In genomic region chr3:145757844-145758243, GRCm38 (mm10) we compare ENCODE assay signal across 7 mouse cellular contexts. TPM values are rescaled to one million over a fixed set of nuclear protein-coding genes. Genes with fewer than 3 reads are reported as not detected.
A peak's percentile ranks its signal among the peaks of the same experiment; 100 is the strongest.
DNase-seq lines count a peak whose midpoint lies in the region; ATAC-seq and TF ChIP-seq lines count a peak whose summit lies in the region.

No protein-coding gene starts in this region.

- peaks cover 22% of the 10 kb centered on the region for H3K4me1 ChIP-seq in lung, embryonic 15.5 days
- H3K4me1 ChIP-seq in lung, adult 2 months (ENCODE audit: control insufficient read depth, insufficient read depth, low read length), result 0 out of 2 replicates have a peak, but pooled peaks cover 3% of the 10 kb centered on the region
- H3K4me1 ChIP-seq in hindbrain, embryonic 11.5 days (replicated peaks; ENCODE audit: control insufficient read depth, insufficient read depth, low read length), result no peaks in the 10 kb centered on the region; the same call in 1 of the 2 replicates
- H3K4me1 ChIP-seq in liver, embryonic 11.5 days (replicated peaks; ENCODE audit: control insufficient read depth, insufficient read depth, low read length), result peaks cover 19% of the 10 kb centered on the region
- H3K4me1 ChIP-seq in stomach, embryonic 15.5 days, result peaks cover 13% of the 10 kb centered on the region

- no peak for DNase-seq in lung, adult 2 months
- DNase-seq in hindbrain, embryonic 11.5 days (ENCODE audit: low spot score), result peak; percentile 24
- DNase-seq in liver, embryonic 11.5 days (ENCODE audit: low spot score), result no peak
- no peak for DNase-seq in gastrocnemius, postnatal 10 days
- DNase-seq in thymus, postnatal 25 days, result no peak

- peak overlapping the region; percentile 100 for H3K4me2 ChIP-seq in lung, embryonic 15.5 days
- H3K4me2 ChIP-seq in hindbrain, embryonic 11.5 days (replicated peaks; ENCODE audit: low read depth, low read length), result peak overlapping the region; percentile 99
- H3K4me2 ChIP-seq in liver, embryonic 11.5 days, result peak overlapping the region; percentile 95
- H3K4me2 ChIP-seq in stomach, embryonic 15.5 days, result peak overlapping the region; percentile 100

- H3K4me3 ChIP-seq in lung, embryonic 15.5 days, result peak overlapping the region; percentile 65
- H3K4me3 ChIP-seq in lung, adult 2 months (replicated peaks; ENCODE audit: extremely low read depth, low read depth, low read length), result no peak overlapping the region
- no peak overlapping the region for H3K4me3 ChIP-seq in hindbrain, embryonic 11.5 days (ENCODE audit: low read depth, low read length)
- H3K4me3 ChIP-seq in liver, embryonic 11.5 days (ENCODE audit: low read depth, low read length), result peak overlapping the region; percentile 65
- H3K4me3 ChIP-seq in stomach, embryonic 15.5 days (replicated peaks), result peak overlapping the region; percentile 67; the same call in 1 of the 2 replicates

- no peak overlapping the region for H3K27ac ChIP-seq in lung, embryonic 15.5 days
- no peak overlapping the region for H3K27ac ChIP-seq in hindbrain, embryonic 11.5 days (ENCODE audit: low read depth, low read length)
- H3K27ac ChIP-seq in liver, embryonic 11.5 days (ENCODE audit: low read depth, low read length), result peak overlapping the region; percentile 62
- no peak overlapping the region for H3K27ac ChIP-seq in stomach, embryonic 15.5 days

- no peak for TF ChIP-seq POLR2A in lung, adult 2 months (IDR thresholded peaks at IDR 0.05; ENCODE audit: borderline replicate concordance, extremely low read depth, low read depth, low read length)

- peaks cover 18% of the 10 kb centered on the region for H3K27me3 ChIP-seq in lung, embryonic 15.5 days
- H3K27me3 ChIP-seq in hindbrain, embryonic 11.5 days (ENCODE audit: control insufficient read depth, insufficient read depth, low read length), result peaks cover 7% of the 10 kb centered on the region; the same call in 1 of the 2 replicates
- H3K27me3 ChIP-seq in liver, embryonic 11.5 days (replicated peaks; ENCODE audit: control insufficient read depth, insufficient read depth, low read length), result peaks cover 12% of the 10 kb centered on the region
- H3K27me3 ChIP-seq in stomach, embryonic 15.5 days (replicated peaks), result peaks cover 8% of the 10 kb centered on the region; the same call in 1 of the 2 replicates

- TF ChIP-seq CTCF in lung, adult 2 months (IDR thresholded peaks at IDR 0.05; ENCODE audit: insufficient read depth, low read length), result no peak

- H3K36me3 ChIP-seq in lung, embryonic 15.5 days, result no peaks in the 10 kb centered on the region
- no peaks in the 10 kb centered on the region for H3K36me3 ChIP-seq in hindbrain, embryonic 11.5 days (ENCODE audit: control insufficient read depth, insufficient read depth, low read length)
- no peaks in the 10 kb centered on the region for H3K36me3 ChIP-seq in liver, embryonic 11.5 days (ENCODE audit: control insufficient read depth, insufficient read depth, low read length)
- no peaks in the 10 kb centered on the region for H3K36me3 ChIP-seq in stomach, embryonic 15.5 days

- no peak overlapping the region for H3K9ac ChIP-seq in lung, embryonic 15.5 days
- H3K9ac ChIP-seq in hindbrain, embryonic 11.5 days (ENCODE audit: low read depth, low read length), result no peak overlapping the region
- H3K9ac ChIP-seq in liver, embryonic 11.5 days (ENCODE audit: low read depth, low read length), result peak overlapping the region; percentile 79; the same call in 1 of the 2 replicates
- no peak overlapping the region for H3K9ac ChIP-seq in stomach, embryonic 15.5 days

- no peak for ATAC-seq in lung, embryonic 15.5 days (ENCODE audit: borderline replicate concordance, extremely low read depth, low FRiP score, low TSS enrichment)
- no peak for ATAC-seq in hindbrain, embryonic 11.5 days (ENCODE audit: low FRiP score)
- peak; percentile 85 for ATAC-seq in liver, embryonic 11.5 days (replicated peaks; ENCODE audit: low FRiP score)
- ATAC-seq in stomach, embryonic 15.5 days (ENCODE audit: insufficient read depth, low FRiP score, low read depth), result no peak

- WGBS in lung, embryonic 15.5 days, result 30% methylated on average over 4 of the region's 4 CpGs
- WGBS in lung, adult 2 months, result 41% methylated on average over 4 of the region's 4 CpGs
- WGBS in hindbrain, embryonic 11.5 days, result 50% methylated on average over 4 of the region's 4 CpGs
- WGBS in liver, embryonic 11.5 days, result 14% methylated on average over 4 of the region's 4 CpGs
- 39% methylated on average over 4 of the region's 4 CpGs for WGBS in stomach, embryonic 15.5 days

- H3K9me3 ChIP-seq in lung, embryonic 15.5 days, result no peaks in the 10 kb centered on the region
- H3K9me3 ChIP-seq in hindbrain, embryonic 11.5 days (ENCODE audit: control insufficient read depth, low read length), result no peaks in the 10 kb centered on the region
- H3K9me3 ChIP-seq in liver, embryonic 11.5 days (ENCODE audit: control insufficient read depth, low read length), result no peaks in the 10 kb centered on the region
- no peaks in the 10 kb centered on the region for H3K9me3 ChIP-seq in stomach, embryonic 15.5 days

RNA-seq across cellular contexts. Expression of gene Ddah1, which starts 0.6 kb away (rescaled TPM):
- polyA plus RNA-seq in lung, embryonic 15.5 days (2015; fragmentation: Nextera tagmentation; extraction: Ambion mirVana), result 27.7 and 30.8 TPM in 2 replicates
- polyA plus RNA-seq in lung, adult 2 months (2012; rRNA removed), result 16.1 and 20.7 TPM in 2 replicates
- 34.7 and 37.4 TPM in 2 replicates for polyA plus RNA-seq in hindbrain, embryonic 11.5 days (2014; fragmentation: Nextera tagmentation; extraction: Ambion mirVana)
- 47.3 and 50.2 TPM in 2 replicates for polyA plus RNA-seq in liver, embryonic 11.5 days (2014; fragmentation: Nextera tagmentation; extraction: Ambion mirVana)
- polyA plus RNA-seq in stomach, embryonic 15.5 days (2015; fragmentation: Nextera tagmentation; extraction: Ambion mirVana), result 23.9 and 28.0 TPM in 2 replicates
- 10 to 100 TPM; 13.6 to 15.0 TPM for total RNA-seq in gastrocnemius, postnatal 10 days (2021)

Comparison
In these comparisons a context has a peak if more than half of its experiments do, and no peak if none do; other contexts are left out.
1. H3K4me3 ChIP-seq: peak in lung, embryonic 15.5 days (single experiment), liver, embryonic 11.5 days (single experiment) and stomach, embryonic 15.5 days (single experiment); none in lung, adult 2 months (single experiment) and hindbrain, embryonic 11.5 days (single experiment).
2. Peak in every context shown above with its lines, with median percentiles within 50 percentile points of each other: H3K4me2 ChIP-seq.